Mouse (Mus musculus) kidney, embryonic 16.5 days (tissue): ENCODE data around the gene Rab11fip5. TPM values are rescaled to one million over a fixed set of nuclear protein-coding genes. Genes with fewer than 3 reads are reported as not detected.
A peak's percentile ranks its signal among the peaks of the same experiment; 100 is the strongest.

Experiments
- ATAC-seq: fragments of 200-750 bp; cut with Nextera tagmentation; 2 replicates; pipeline ENCODE4 v1.8.0; 2017; ENCODE audit warnings: moderate TSS enrichment; ENCODE audit not compliant: low FRiP score, low TSS enrichment
- H3K27ac ChIP-seq: fragments of 300-500 bp; sonication (generic); 2 replicates; pipeline ENCODE4 v1.5.1; 2014; ENCODE audit warnings: low read length
- H3K27me3 ChIP-seq: fragments of 300-500 bp; sonication (generic); 2 replicates; pipeline ENCODE4 v1.6.1; 2014; ENCODE audit warnings: low read length, control low read depth, mixed read lengths; ENCODE audit not compliant: insufficient read depth
- H3K36me3 ChIP-seq: fragments of 300-500 bp; sonication (generic); 2 replicates; pipeline ENCODE4 v1.6.1; 2014; ENCODE audit warnings: low read length, control low read depth, mixed read lengths; ENCODE audit not compliant: insufficient read depth
- H3K4me1 ChIP-seq: fragments of 300-500 bp; sonication (generic); 2 replicates; pipeline ENCODE4 v1.6.1; 2014; ENCODE audit warnings: low read length, control low read depth, mixed read lengths; ENCODE audit not compliant: insufficient read depth
- H3K4me2 ChIP-seq: fragments of 300-500 bp; sonication (generic); replicated peaks from 2 replicates; pipeline ENCODE4 v1.6.1; 2014; ENCODE audit warnings: low read depth, low read length
- H3K4me3 ChIP-seq: fragments of 300-500 bp; sonication (generic); 2 replicates; pipeline ENCODE4 v1.5.1; 2014; ENCODE audit warnings: mild to moderate bottlenecking, low read length
- H3K9ac ChIP-seq: fragments of 300-500 bp; sonication (generic); replicated peaks from 2 replicates; pipeline ENCODE4 v1.6.1; 2014; ENCODE audit warnings: low read length
- H3K9me3 ChIP-seq: fragments of 300-500 bp; sonication (generic); 2 replicates; pipeline ENCODE4 v1.6.1; 2016; ENCODE audit warnings: low read length, control low read depth
- WGBS: fragments of 180-500 bp; shearing (Covaris S2); extraction: QIAGEN DNeasy Blood & Tissue Kit; methylation state at CpG from one replicate; pipeline ENCODE4 v1.1.7; 2014; 5-methylcytosine and 5-hydroxymethylcytosine counted together
- polyA plus RNA-seq: library from polyadenylated mRNA; unstranded; fragments of >200 nt; fragmentation: Nextera tagmentation; extraction: Ambion mirVana; gene quantifications from 2 replicates; pipeline ENCODE4 v1.2.1, GENCODE M21; 2015

The Rab11fip5 gene
- polyA plus RNA-seq, 1 experiment from 2014 or later, result 18.9 TPM

GRCm38 (mm10) chr6:85331736-85332135, 42.7 kb downstream of the Rab11fip5 start:
- Histone ChIP-seq H3K27ac (no peak overlapping the region), H3K9me3 (no peaks in the 10 kb centered on the region), H3K27me3 (no peaks in the 10 kb centered on the region), H3K4me2 (peak overlapping the region; percentile 98), H3K9ac (peak overlapping the region; percentile 86; the same call in 1 of the 2 replicates), H3K4me1 (peaks cover 21% of the 10 kb centered on the region), H3K36me3 (no peaks in the 10 kb centered on the region), H3K4me3 (peak overlapping the region; percentile 86)
- 25% methylated on average over 8 of the region's 8 CpGs for WGBS
- ATAC-seq, result no peak

- Histone ChIP-seq H3K4me1 (peaks cover 21% of the 10 kb centered on the region), H3K27ac (no peak overlapping the region), H3K4me2 (no peak overlapping the region), H3K4me3 (no peak overlapping the region), H3K9ac (no peak overlapping the region), H3K9me3 (no peaks in the 10 kb centered on the region), H3K36me3 (no peaks in the 10 kb centered on the region), H3K27me3 (no peaks in the 10 kb centered on the region)
- 31% methylated on average over 6 of the region's 6 CpGs for WGBS
- ATAC-seq, result no peak
Measured at GRCm38 (mm10) chr6:85331221-85331735, 43.2 kb downstream of the Rab11fip5 start.

DNA sequence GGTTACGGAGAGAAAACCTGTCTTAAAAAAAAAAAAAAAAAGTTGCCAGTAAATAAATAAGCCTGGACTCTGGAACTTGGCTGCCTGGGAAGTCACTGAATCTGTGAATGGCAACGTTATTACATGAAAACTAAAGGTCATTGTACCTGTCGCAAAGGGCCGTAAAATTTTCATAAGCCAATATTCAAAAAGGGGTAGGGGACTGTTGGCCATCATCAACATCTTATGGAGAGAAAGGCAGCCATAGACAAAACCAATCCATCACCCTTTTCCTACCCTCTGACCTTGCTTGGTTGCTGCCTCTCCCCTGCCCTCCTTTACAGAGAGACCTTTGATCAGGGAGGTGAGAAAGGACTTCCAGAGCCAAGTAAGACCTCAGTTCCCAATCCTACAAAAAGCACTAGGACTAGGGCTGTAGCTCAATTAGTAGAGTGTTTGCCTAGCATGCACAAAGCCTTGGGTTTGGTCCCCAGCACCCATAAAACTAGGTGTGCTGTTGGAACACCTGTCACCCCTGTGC, 44.7 kb downstream of the Rab11fip5 start:
- Histone ChIP-seq H3K4me3 (no peak overlapping the region), H3K4me2 (no peak overlapping the region), H3K27me3 (no peaks in the 10 kb centered on the region), H3K4me1 (peaks cover 24% of the 10 kb centered on the region), H3K9ac (no peak overlapping the region), H3K27ac (no peak overlapping the region), H3K36me3 (no peaks in the 10 kb centered on the region), H3K9me3 (no peaks in the 10 kb centered on the region)
- 92% methylated on average over 4 of the region's 4 CpGs for WGBS
- no peak for ATAC-seq

DNA sequence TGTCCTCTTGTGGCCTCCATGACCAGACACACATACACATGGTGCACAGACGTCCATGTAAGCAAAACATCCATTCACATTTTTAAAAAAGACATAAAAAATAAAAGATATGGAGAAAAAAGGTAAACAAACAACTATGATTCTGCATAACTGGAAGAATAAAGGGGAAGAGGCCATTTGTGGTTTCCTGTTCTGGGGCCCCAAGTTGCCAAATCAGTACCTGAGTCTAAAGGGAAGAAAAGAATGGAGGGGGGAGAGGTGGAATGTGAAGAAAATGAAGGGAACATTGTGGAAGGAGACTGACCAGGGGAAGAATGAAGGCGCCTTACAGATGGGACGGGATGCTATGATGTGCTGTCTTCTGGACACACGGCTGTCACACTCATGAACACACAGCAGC, 47.9 kb downstream of the Rab11fip5 start:
- Histone ChIP-seq H3K4me1 (0 out of 2 replicates have a peak, but pooled peaks cover 8% of the 10 kb centered on the region), H3K27me3 (no peaks in the 10 kb centered on the region), H3K9ac (no peak overlapping the region), H3K4me2 (no peak overlapping the region), H3K27ac (no peak overlapping the region), H3K4me3 (no peak overlapping the region), H3K9me3 (no peaks in the 10 kb centered on the region), H3K36me3 (no peaks in the 10 kb centered on the region)
- ATAC-seq, result no peak
- WGBS, result 82% methylated on average over 4 of the region's 4 CpGs

- 0 out of 2 replicates have a peak, but pooled peaks cover 4% of the 10 kb centered on the region for H3K4me1 ChIP-seq
- H3K4me3 ChIP-seq, result no peak overlapping the region
- 36% methylated on average over 2 of the region's 2 CpGs for WGBS
- ATAC-seq, result no peak
- H3K36me3 ChIP-seq, result no peaks in the 10 kb centered on the region
- no peaks in the 10 kb centered on the region for H3K27me3 ChIP-seq
- no peak overlapping the region for H3K27ac ChIP-seq
- H3K4me2 ChIP-seq, result no peak overlapping the region
- H3K9ac ChIP-seq, result no peak overlapping the region
- H3K9me3 ChIP-seq, result no peaks in the 10 kb centered on the region
Measured at GRCm38 (mm10) chr6:85325109-85325508, 49.3 kb downstream of the Rab11fip5 start.

GRCm38 (mm10) chr6:85320445-85320866, 54.0 kb downstream of the Rab11fip5 start:
- Histone ChIP-seq H3K9ac (no peak overlapping the region), H3K27me3 (no peaks in the 10 kb centered on the region), H3K27ac (no peak overlapping the region), H3K9me3 (no peaks in the 10 kb centered on the region), H3K36me3 (no peaks in the 10 kb centered on the region), H3K4me2 (no peak overlapping the region), H3K4me3 (no peak overlapping the region), H3K4me1 (0 out of 2 replicates have a peak, but pooled peaks cover 2% of the 10 kb centered on the region)
- WGBS, result 73% methylated on average over 6 of the region's 6 CpGs
- ATAC-seq, result no peak

- Histone ChIP-seq H3K27ac (no peak overlapping the region), H3K36me3 (no peaks in the 10 kb centered on the region), H3K4me3 (no peak overlapping the region), H3K4me2 (no peak overlapping the region), H3K9ac (no peak overlapping the region), H3K9me3 (no peaks in the 10 kb centered on the region), H3K4me1 (peaks cover 3% of the 10 kb centered on the region; the same call in 1 of the 2 replicates), H3K27me3 (no peaks in the 10 kb centered on the region)
- 92% methylated on average over 2 of the region's 2 CpGs for WGBS
- ATAC-seq, result no peak
Measured at GRCm38 (mm10) chr6:85316211-85316610, 58.2 kb downstream of the Rab11fip5 start.

DNA sequence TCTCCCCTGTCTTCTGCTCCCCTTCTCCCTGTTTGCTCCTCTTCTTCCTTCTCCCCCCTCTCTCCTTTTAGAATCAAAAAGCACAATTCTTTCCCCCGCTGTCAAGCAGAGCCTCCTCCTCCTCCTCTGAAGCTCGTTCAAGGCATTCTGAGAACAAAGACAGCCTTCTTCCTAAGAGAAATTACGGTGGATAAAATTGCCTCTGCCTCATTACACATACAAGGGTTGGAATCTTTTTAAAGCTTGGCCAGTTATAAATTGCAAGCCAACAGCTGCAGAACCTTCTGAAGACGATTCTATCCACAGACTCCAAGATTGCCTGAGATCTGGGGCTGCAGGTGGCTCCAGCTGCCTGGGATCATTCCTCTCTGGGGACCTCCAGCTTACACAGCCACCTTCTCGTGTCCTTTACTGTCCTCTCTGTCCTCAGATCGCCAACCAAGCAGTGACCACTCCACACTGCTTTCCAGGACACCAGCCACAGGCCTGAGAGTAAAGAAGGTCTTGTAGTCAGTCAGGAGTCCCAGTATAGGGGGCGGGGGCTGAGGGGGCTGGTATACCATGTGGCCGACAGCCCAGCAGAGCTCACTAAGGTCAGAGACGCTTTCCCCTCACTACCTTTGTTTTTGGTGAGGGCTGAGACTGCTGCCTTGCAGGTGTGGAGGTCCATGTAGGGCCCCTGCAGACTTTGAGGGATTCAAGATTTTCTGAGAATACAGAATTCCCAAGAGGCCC, 60.2 kb downstream of the Rab11fip5 start:
- H3K36me3 ChIP-seq, result no peaks in the 10 kb centered on the region
- no peak; the same call in 1 of the 2 replicates for ATAC-seq
- peaks cover 3% of the 10 kb centered on the region; the same call in 1 of the 2 replicates for H3K4me1 ChIP-seq
- H3K4me3 ChIP-seq, result no peak overlapping the region
- WGBS, result 28% methylated on average over 9 of the region's 9 CpGs
- no peak overlapping the region for H3K4me2 ChIP-seq
- H3K27ac ChIP-seq, result no peak overlapping the region
- no peaks in the 10 kb centered on the region for H3K9me3 ChIP-seq
- H3K27me3 ChIP-seq, result no peaks in the 10 kb centered on the region
- H3K9ac ChIP-seq, result no peak overlapping the region

- H3K27me3 ChIP-seq, result no peaks in the 10 kb centered on the region
- no peak for ATAC-seq
- H3K27ac ChIP-seq, result no peak overlapping the region
- H3K36me3 ChIP-seq, result no peaks in the 10 kb centered on the region
- H3K9me3 ChIP-seq, result no peaks in the 10 kb centered on the region
- no peak overlapping the region for H3K4me2 ChIP-seq
- peaks cover 2% of the 10 kb centered on the region for H3K4me1 ChIP-seq
- 87% methylated on average over 4 of the region's 4 CpGs for WGBS
- H3K9ac ChIP-seq, result no peak overlapping the region
- no peak overlapping the region for H3K4me3 ChIP-seq
Measured at GRCm38 (mm10) chr6:85307894-85308293, 66.5 kb downstream of the Rab11fip5 start.

- Histone ChIP-seq H3K36me3 (no peaks in the 10 kb centered on the region), H3K27me3 (no peaks in the 10 kb centered on the region), H3K4me2 (no peak overlapping the region), H3K4me1 (peaks cover 7% of the 10 kb centered on the region), H3K9ac (no peak overlapping the region), H3K27ac (no peak overlapping the region), H3K9me3 (no peaks in the 10 kb centered on the region), H3K4me3 (no peak overlapping the region)
- ATAC-seq, result no peak
- WGBS, result 82% methylated on average over 3 of the region's 3 CpGs
Measured at GRCm38 (mm10) chr6:85306375-85306774, 68.1 kb downstream of the Rab11fip5 start.
